Mouse (Mus musculus) liver, embryonic 14.5 days (tissue): Measurements from ENCODE around the gene Lrba.

Experiments used
- CTCF ChIP-seq: IDR thresholded peaks from 2 replicates; pipeline ENCODE4 v1.5.1; 2016; ENCODE audit warnings: antibody characterized with exemption, low read depth, control low read depth
- EP300 ChIP-seq: IDR thresholded peaks from 2 replicates; pipeline ENCODE4 v1.6.1; 2016; ENCODE audit warnings: antibody characterized with exemption, low read depth

DNA sequence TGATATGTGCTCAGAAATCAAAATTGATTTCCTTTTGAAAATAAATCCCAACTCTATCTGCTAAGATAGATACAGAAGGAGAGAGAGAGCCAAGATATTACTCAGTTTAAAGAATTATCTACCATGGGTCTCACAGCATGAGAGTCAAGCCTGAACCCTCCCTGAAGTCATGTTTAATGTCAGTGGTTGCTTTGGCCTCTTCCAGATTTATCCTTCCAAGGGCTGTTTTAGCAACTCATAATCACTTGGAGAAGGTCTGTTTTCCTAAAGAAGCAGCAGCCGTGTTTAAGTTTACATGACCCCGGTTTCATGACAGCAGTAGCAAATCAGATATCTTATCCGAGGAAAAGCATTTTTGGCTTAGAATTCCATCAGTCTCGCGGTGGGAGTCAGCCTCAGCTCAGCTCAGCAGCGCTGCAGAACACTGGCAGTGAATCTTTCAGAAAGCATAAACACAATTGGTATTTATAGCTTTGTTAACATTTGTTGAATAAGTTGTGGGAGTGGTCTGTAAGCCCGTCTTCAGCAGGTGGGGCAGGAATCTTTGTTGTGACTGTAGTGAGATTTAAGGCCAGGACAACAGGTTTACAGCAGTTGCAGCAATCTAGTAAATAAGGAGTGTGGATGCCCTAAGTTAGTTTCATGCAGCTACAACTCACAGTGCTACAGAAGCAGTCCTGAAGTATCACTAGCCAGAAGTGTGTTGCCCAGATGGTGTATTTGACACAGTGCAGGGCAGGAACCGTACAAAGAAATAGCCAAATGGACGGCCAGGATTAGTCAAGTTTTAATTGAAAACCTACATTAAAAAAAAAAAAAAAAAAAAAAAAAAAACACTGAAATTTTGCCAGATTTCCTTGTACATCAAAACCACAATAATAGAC is 499.2 kb downstream of the Lrba start:
- TF ChIP-seq CTCF (no peak), EP300 (no peak)
